Mouse (Mus musculus) ES-Bruce4 (cell line): Measurements from ENCODE around the gene Cacna1a.

Experiments
- CTCF ChIP-seq: IDR thresholded peaks from one replicate; pipeline ENCODE4 v1.8.1; 2011; ENCODE audit warnings: low read depth, low read length
- POLR2A ChIP-seq: IDR thresholded peaks from one replicate; pipeline ENCODE4 v1.8.1; 2011; ENCODE audit warnings: low read length; ENCODE audit not compliant: insufficient read depth

DNA sequence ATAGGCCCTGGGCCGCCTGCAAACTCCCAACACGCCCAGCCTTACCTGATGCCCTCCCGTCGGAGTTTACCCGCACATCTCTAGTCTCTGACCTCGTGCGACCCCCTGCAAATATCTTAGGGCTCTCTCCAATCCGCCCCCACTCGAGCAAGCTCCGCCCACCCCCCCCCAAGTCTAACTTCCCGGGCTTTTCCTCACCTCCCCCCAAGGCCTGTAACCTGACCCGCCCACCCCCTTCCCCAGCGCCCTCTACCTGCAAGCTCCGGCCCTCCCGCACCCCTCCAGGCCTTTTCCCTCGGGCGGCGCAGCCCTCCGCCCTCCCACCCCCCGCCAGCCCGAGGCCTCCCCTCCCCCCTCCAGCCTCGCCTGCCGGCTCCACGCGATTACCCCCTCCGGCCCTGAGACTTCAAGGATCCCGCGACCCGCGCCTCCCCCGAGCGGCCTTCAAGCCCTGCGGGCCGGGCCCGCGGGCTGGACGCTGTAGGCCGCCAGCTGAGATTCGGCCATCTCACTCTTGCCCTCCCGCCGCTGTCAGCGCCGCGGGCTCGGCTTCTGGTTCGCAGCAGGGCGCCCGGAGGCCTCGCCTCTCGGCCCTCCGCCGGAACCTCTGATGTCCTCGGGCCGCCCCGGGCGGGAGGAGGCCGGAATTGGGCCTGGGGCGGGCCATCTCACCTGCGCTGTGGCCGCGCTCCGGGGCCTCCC lies 298.9 kb downstream of the Cacna1a start:
- no peak for TF ChIP-seq CTCF
- no peak for TF ChIP-seq POLR2A
